Mouse (Mus musculus) retina, postnatal 7 days (tissue): Measurements from ENCODE around the gene Hoxb3.

Source experiments
- DNase-seq: peaks from one replicate; pipeline ENCODE4 v3.0.0-alpha.2; 2012; ENCODE audit warnings: low read depth, low spot score

Hoxb3 gene

GRCm38 (mm10) chr11:96338957-96339855 is 16.1 kb downstream of the Hoxb3 start:
- DNase-seq, result no peak

- no peak for DNase-seq
Observed at GRCm38 (mm10) chr11:96340698-96341365, 17.7 kb downstream of the Hoxb3 start.

GRCm38 (mm10) chr11:96341701-96342575 is 18.8 kb downstream of the Hoxb3 start:
- DNase-seq, result no peak

GRCm38 (mm10) chr11:96342576-96342930 is 19.4 kb downstream of the Hoxb3 start:
- DNase-seq, result no peak

- no peak for DNase-seq
Observed at GRCm38 (mm10) chr11:96343206-96343745, 20.1 kb downstream of the Hoxb3 start.

GRCm38 (mm10) chr11:96344061-96344877 is 21.1 kb downstream of the Hoxb3 start:
- no peak for DNase-seq

GRCm38 (mm10) chr11:96344878-96345159 is 21.7 kb downstream of the Hoxb3 start:
- no peak for DNase-seq

- DNase-seq, result no peak
Observed at GRCm38 (mm10) chr11:96345220-96345892, 22.2 kb downstream of the Hoxb3 start.

GRCm38 (mm10) chr11:96345893-96346806 is 23.0 kb downstream of the Hoxb3 start:
- DNase-seq, result no peak

GRCm38 (mm10) chr11:96346916-96347520 is 23.9 kb downstream of the Hoxb3 start:
- DNase-seq, result no peak

- no peak for DNase-seq
Observed at GRCm38 (mm10) chr11:96347717-96348116, 24.6 kb downstream of the Hoxb3 start.

GRCm38 (mm10) chr11:96348141-96348928 is 25.2 kb downstream of the Hoxb3 start:
- DNase-seq, result no peak

GRCm38 (mm10) chr11:96348988-96349387 is 25.9 kb downstream of the Hoxb3 start:
- DNase-seq, result no peak

GRCm38 (mm10) chr11:96349491-96350340 is 26.6 kb downstream of the Hoxb3 start:
- no peak for DNase-seq

- DNase-seq, result no peak
Observed at GRCm38 (mm10) chr11:96350341-96350624, 27.2 kb downstream of the Hoxb3 start, which contains the start of gene Hoxb2. TSS of gene Hoxb2 (plus strand) at chr11:96350525.

- DNase-seq, result no peak
Observed at GRCm38 (mm10) chr11:96350791-96351190, 27.7 kb downstream of the Hoxb3 start.

GRCm38 (mm10) chr11:96351312-96351711 is 28.2 kb downstream of the Hoxb3 start:
- DNase-seq, result no peak
